Mouse (Mus musculus) left cerebral cortex, adult 9 months (tissue): Measurements from ENCODE around the gene Akap13.

Experiments
- DNase-seq, 2 experiments: peaks; one replicate each; pipeline ENCODE4 v3.0.0; 2022; ENCODE audit warnings: low spot score in 2 of 2

Akap13 gene

DNA sequence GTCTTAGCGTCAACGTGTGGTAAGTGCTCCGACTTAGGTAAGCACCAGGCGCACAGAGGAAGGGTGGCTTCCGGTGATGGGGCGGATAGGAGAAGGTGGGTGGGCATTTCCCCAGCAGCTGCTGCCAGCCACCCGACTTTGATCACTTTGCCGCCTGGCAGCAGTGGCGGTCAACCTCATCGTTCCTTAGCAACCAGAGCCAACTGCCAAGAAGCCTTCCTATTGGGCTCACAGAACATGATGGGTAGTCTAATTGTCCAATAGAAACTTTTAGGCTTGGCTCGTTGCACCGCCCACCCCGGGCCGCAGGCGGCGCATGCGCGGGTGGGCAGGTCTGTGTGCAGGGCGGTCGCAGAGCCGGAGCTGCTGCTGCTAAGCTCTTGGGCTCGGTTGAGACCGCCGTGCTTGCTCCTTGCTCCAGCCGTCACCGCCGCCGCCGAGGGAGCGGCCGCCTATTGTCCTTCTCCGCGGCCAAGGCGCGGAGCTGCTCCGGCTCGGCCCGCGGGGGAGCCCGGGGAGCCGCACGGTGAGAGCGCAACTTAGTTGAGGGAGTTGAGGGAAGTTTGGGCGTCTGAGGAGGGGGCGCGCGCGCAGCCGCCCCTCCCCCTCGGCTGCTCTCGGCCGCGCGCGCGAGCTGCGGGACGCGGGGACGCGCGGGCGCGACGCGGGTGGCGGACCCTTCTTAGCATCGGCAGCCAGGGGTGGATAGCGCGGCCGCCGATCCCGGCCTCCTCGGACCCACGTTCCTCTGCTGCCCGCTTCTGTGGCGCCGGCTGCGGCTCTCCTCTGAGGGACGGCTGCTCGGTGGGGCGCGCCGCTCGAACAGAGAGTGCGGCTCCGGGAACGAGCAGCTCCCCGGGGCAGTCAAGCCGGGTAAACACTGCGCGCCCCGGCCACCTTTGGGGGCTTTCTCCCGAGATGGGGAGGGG, at the start of gene Akap13:
Akap13 (plus strand) TSS at position 312 of the 929 bp plus-strand sequence.
- DNase-seq: peak; percentile 96 to 98

GRCm38 (mm10) chr7:75410641-75411040, 44.7 kb upstream of the Akap13 start:
- DNase-seq: no peak

- no peak for DNase-seq
Observed at GRCm38 (mm10) chr7:75411226-75411625, 44.1 kb upstream of the Akap13 start.

DNA sequence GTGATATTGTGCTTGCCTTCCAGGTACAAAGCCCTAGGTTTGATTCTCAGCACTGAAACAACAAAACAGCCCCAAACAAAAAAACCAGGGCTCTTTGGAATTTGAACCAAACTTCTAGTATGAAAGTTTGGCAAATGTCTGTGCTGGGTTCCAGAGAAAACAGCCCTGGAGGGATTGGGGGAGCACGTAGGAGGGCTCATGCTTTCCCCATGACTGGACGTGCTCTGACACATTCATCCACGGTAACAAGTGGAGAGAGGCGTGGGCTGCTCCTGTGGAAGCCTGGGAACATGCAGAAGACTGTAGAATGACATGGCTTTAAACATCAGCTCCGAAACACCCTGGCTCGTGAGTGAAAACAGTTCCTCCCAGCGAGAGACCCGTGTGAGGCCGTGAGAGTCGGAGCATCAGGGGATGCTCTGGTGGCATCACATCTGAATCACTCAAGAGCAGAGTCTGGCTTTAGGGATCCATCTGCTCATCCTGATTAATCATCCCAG, 43.3 kb upstream of the Akap13 start:
- DNase-seq: no peak

- DNase-seq: no peak
Observed at GRCm38 (mm10) chr7:75412568-75412967, 42.8 kb upstream of the Akap13 start.

DNA sequence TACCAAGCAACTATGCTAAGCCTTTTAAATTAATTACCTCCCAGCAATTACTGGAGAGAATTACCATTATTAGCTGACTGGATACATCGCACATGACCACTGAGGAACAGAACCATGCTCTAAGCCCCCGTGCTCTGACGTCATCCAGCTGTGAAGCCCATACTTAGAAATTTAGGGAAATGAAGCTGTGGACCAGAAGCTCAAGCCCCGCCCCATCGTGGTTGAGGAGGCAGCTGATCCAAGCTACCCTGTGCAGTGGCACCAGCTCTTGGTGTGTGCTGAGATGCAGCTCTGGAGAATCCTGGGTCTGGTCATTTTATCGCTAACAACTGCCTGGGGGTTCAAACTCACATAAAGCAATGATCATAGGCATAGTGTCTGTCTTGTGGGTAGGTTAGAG, 41.4 kb upstream of the Akap13 start:
- no peak for DNase-seq

DNA sequence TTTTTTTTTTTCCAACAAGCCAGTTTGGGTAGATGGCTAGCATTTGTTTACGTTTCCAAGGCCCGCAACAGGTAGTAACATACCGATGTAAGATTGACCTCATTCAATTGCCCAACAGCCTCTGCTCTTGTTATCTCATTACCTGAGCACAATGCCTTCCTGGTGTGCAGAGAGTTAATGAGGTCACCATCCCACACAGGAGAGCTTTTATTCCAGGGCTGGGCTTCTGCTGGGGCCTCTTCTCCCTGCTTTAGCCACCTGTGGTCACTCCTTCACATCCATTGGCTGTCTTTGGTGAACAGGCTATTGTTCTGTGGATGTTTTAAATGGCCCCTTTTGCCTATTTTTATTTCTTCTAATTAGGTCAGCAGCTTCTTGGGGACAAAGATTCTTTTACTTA, 41.0 kb upstream of the Akap13 start:
- no peak for DNase-seq

DNA sequence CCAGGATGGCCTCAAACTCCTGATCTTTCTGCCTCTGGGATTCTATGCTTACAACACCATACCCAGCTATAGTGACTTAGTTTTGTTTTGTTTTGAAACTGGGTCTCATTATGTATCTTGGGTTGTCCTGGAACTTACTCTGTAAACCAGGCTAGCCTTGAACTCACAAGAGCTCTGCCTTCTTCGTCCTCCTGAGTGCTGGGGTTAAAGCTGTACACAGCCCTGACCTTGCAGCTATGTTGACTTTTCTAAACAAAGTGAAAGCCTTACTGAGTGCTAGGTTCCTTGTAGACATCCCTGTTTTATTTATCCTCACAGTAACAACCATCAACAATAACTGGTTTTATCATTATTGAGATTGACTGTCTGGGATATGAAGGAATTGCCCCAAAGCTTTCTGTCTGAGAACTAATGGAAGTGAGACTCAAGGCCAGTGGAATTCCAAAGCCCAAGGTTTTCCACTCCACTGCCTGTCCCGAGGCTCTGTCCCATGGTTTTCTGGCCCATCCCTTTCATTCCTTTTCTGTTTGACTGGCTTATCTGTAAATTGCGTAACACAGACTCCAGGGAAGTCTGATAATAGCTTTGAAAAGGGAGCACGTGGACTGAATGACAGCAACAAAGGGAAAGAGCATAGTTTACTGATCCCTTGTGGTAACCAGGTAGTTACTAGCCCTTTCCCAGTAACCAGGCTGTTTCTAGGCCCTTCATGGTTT, 40.0 kb upstream of the Akap13 start:
- no peak for DNase-seq

- DNase-seq: no peak
Observed at GRCm38 (mm10) chr7:75415882-75416585, 39.3 kb upstream of the Akap13 start.

- DNase-seq: no peak
Observed at GRCm38 (mm10) chr7:75420927-75421326, 34.4 kb upstream of the Akap13 start.

DNA sequence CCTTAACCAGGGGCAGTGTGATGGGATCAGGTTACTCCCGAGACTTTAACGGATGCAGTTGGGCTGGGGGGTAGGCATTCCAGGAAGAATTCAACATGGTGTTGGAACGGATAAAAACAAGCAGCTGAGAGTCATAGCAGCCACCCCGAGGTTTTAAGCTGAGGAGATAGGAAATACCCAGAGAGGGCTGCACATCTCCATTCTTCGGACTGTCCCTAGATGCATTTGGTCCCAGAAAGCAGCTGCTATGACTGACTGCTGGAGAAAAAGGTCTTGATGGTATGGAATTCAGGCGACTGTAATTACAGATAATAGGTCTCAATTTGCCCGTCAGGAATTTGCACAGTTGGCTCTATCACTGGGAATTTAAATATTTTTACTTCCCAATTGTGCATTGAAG, 31.2 kb upstream of the Akap13 start:
- DNase-seq: no peak

GRCm38 (mm10) chr7:75427322-75427721, 28.0 kb upstream of the Akap13 start:
- no peak for DNase-seq

DNA sequence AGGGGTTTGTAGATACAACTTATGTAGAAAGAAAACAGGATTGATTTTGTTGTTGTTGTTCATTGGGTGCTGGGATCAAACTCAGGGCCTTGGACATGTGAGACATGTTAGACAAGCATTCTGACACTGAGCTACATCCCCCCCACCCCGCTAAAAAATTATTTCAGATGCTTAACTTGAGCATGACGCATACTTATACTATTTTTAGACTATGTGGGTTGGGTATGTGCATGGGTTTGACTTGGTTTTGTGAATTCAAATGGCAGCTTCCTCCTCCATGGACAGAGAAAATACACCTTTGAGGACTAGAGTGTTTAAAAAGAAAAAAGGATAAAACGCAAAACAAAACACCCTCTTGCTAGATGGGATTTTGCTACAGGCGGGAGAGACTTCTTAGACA, 26.4 kb upstream of the Akap13 start:
- DNase-seq: no peak

DNA sequence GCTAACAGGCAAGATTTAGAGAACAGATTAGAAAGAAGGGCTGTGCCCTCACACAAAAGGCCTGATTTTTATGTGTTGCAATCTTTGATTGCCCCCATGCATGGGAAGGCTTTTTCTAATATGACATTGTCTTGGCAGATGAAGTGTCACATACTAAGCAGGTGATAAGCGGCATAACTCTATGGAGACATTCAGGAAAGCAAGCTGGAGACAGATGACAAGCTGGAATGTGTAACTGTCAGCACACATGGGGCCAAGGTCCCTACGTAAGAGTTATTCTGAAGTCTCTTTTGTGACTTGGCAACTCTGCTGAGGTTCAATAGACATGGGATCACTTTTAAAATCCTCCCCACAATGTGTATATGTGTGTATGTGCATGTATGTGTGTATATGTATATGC, 24.8 kb upstream of the Akap13 start:
- DNase-seq: no peak

GRCm38 (mm10) chr7:75431043-75431442, 24.3 kb upstream of the Akap13 start:
- no peak for DNase-seq

DNA sequence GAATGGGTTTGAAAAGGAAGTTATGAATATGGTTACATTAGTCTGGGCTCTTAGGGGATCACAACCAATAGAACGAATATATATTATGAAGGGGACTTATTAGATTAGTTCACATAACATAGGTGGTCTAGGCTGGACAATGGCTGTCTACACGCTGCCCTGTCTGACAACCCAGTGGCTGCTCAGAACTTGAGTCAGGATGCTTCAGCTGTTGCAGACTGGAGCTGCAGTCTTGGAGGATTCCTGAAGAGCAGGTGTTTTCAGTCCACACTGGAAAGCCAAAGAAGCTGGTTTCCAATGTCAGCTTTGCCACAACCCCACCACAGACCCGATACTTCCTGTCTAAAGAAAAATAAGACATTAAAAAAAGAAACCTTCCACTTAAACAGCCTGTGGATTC, 23.3 kb upstream of the Akap13 start:
- DNase-seq: no peak

DNA sequence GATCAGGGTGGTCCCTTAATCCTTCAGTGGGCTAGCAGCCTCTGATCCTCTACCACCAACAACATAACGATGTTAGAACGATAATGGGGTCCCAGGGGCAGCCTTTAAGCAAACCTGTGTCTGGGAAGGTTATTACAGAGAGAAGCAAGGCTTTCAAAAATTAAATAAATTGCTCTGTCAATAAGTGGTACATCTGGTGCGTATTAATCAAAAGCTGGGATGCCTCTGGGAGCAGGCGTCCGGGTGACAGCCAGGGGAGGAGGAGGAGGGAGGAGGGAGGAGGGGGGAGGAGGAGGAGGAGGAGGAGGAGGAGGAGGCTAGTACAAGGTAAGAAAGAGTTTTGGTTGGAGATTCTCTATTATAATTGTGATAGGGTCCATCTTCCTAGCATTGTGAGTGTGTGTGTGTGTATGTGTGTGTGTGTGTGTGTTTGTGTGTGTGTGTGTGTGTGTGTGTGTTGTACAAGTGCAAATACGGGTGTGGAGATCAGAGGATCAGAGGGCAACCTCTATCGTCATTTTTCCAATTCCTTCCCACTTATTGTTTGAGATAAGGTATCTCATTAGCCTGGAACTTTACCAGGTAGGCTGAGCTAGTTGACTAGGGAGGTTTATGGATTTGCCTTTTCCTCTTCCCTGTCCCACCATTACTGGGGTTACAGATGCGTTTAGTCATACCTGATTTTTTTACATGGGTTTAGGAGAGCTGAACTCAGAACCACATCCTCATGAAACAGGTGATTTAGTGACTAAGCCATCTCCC, 18.7 kb upstream of the Akap13 start:
- no peak for DNase-seq

DNA sequence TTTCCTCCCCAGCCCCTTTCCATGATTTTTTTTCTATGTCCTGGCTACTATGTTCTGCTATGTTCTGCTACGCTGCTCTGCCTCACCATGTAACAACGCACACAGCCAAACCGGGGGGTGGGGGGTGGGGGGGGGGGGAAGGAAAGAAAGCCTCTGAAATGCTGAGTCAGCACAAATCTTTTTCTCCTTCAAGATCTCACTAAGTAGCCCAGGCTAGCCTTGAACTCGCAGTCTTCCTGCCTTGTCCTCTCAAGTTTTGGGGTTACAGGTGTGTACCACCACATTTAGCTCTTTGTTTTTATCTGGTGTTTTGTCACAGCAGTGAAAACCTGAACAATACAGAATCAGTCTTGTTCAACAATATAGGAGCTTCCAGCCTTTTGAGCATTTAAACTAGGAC, 15.8 kb upstream of the Akap13 start:
- DNase-seq: no peak

DNA sequence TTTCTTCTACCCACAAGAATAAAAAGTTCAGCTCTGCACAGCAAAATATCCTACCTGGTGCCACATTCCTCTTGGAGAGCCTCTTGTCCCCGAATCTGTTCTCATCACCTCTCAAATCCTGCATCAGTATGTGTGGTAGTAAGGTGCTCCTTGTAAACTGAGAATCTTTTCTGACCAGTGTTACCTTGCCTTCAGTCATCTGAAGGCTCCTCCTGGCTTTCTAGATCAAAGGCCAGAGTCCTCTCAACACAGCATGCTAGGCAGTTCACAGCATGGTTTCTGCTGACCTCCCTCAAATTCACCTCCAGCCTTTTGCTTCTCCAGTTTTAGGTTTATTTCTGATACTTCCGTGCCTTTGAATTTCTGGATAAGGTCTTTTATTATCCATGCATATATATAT, 15.1 kb upstream of the Akap13 start:
- no peak for DNase-seq

DNA sequence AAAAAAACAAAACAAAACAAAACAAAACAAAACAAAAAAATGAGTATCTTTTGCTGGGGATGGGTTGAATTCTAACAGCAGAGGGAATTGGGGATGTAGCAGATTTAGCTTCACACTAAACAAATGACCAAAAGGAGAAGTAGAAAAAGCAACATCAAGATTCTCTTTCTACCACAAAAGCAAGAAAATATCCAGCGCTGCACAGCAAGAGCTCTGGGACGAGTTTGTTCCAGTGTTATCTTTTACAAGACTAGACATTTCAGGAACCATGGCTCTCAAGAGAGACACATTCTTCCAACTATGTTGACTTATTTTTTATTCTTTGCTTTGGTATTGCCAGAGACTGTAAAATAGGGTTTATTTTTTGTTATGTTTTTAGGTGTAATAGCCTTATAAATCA, 13.4 kb upstream of the Akap13 start:
- no peak for DNase-seq

DNA sequence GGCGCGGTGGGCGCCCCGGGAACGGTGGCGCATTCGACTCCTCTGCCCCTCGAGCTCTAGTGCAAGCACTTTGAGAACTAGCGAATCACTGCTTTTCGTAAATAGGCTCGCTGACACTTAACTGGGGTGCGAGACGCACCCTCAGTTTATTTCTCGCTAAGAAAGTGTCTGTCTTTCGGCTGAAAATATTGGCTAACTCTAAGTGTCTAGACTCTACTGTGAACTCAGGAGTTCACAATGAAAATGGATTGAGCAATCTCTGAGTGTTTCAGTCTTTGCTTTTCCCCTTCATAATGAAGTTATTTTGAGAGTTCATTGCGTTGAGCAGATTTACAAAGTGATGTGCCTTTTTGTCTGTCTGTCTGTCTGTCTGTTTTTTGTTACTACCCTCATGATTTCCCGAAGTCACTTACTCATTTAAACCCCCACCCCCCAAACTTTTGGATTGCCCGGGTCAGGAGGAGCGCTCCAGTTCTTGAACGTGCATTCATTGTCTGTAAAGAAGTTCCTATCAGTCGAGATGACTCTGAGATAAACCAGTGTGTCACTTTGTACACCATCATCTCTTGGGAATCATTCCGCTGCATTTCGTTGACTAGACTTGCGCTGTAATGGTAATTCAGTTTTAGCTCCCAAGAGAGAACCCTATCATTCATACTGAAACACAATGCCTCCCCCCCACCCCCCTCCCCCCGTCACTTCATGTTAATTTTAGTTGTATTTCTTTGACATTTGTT, 986 bp downstream of the Akap13 start:
- no peak for DNase-seq
